Mouse (Mus musculus): ENCODE measurements at regions not wholly inside any gene's neighbourhood (a gene's known extent, or its start where the extent isn't known, plus 50 kb on each side); places are given as distances from the start of the nearest gene placed in this dataset.

DNA sequence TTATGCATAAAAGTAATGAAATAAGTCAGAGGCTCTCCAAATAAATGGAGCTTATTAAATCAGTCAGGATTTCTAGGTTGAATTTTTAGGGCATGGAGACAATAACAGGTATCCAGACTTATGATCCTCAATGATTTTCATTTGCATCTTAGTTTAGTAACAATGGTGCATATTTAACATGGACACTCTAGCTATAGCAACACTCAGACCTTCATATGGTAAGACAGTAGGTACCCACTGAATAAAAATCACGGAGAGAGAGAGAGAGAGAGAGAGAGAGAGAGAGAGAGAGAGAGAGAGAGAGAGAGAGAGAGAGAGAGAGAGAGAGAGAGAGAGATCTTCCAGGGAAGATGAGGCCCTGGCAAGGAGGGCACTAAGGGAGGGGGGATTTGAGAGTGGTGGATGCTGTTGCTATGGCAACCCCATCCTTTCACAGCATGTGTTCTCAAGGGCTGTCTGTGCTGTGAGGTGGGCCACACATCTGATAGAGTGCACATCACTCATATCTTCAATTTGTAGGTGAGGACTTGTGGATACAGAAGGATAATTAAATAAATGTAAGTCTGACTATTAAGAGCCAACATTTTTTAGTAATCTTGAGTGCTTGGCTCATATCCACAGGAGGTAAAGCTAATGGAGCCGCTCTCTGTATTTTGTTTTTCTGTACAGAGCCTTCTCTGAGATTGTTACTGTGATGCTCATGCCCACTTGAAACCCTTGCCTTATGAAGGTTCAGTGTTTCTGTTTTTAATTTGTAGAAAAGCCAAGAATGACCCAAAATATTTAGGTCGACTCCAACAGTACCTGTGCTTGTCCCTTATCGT is 227.7 kb downstream of the Otor start:
- DNase-seq (ENCODE audit: low spot score): peak; percentile 4

GRCm38 (mm10) chr2:143306571-143306925 is 228.3 kb downstream of the Otor start:
- no peak for DNase-seq (ENCODE audit: low spot score)

DNA sequence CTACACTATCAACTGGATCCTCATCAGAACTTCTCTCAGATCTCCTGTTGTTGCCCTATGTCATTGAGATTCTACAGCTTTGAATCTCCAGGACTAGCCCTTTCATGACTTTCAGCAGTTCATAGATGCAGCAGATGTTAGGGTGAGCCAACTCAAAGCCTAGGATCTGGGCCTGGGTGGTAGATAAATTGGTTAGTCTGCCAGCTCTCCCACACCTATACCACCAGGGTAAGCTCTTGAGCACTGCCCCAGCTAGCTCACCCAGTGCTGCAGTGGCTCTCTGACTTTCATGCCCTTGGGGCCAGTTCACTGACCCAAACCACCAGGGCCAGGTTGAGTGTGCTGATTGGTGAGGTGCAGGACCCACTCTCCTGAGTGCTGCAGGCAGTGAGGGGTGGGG is 220.5 kb upstream of the Pcsk2 start:
- no peak for DNase-seq (ENCODE audit: low spot score)

DNA sequence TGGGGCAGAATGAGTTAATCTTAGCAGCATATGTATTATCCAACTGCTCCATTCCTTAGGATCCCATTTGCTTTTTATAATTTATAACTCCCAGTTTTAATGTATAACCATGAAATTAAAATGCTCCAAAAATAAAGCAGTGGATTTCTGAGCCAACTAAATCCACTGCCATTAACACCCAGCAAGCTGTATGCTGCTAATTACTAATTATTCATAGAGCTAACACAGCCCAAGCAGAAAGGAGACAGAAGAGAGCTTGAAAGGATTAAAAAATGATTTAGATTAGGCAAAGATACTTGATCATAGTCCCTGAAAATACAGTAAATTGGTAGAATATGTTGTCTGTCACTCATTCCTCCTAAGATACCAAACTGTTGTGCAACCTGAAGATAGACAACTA is 213.9 kb upstream of the Pcsk2 start:
- DNase-seq (ENCODE audit: low spot score): no peak

- DNase-seq (ENCODE audit: low spot score): no peak
Measured at GRCm38 (mm10) chr2:143340364-143340763, 205.6 kb upstream of the Pcsk2 start.

DNA sequence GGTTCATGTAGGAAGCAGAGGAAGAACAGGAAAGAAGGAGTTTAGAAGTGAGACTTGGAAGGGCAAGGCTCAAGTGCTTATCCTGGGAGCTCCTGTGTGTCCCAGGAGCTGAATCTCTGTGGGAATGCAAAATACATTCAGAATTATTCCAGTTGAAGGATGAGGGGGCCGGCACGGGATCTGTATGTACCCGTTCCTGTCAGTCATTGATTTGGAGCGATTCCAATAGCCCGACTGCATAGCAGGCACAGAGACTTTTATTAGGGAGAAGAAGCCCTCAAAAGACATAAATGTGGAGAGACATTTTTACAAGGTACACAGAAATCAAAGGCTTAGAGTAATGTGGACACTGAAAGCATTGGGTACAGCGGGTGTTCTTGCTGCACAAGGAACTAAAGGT is 181.8 kb upstream of the Pcsk2 start:
- no peak for DNase-seq (ENCODE audit: low spot score)

DNA sequence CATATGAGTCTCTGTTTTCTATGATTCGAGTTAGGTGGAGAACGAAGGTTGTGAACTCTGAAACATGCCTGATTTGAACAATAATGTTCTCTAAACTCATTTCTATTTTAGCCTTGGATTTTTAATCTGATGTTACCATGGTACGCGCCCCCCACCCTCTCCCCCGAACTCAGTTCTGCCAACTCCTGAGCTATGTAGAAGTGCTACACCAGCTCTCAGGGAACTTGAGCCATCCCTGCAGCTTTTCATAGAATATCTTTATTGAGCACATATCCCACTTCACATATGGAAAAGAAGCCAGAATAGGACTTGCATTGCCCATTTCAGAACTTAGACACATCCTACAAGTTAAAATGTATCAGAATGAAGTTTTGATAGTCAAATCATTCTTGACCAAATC is 180.0 kb upstream of the Pcsk2 start:
- DNase-seq (ENCODE audit: low spot score): no peak
